Mouse (Mus musculus) pancreas, adult 10 weeks (tissue): ENCODE results near the gene Hpca. TPM values are rescaled to one million over a fixed set of nuclear protein-coding genes. Genes with fewer than 3 reads are reported as not detected.

Experiments
- polyA plus RNA-seq: library from polyadenylated mRNA; stranded (reverse); fragments of 350-450 nt; fragmentation: Illumina TruSeq; extraction: RNeasy Lipid Tissue Mini Kit (QIAGEN cat#74804); gene quantifications from one replicate; pipeline ENCODE4 v1.2.3, GENCODE M21; 2015; ENCODE audit warnings: low read depth, low replicate concordance; ENCODE audit not compliant: insufficient read depth

Gene Hpca
- polyA plus RNA-seq = not detected

DNA sequence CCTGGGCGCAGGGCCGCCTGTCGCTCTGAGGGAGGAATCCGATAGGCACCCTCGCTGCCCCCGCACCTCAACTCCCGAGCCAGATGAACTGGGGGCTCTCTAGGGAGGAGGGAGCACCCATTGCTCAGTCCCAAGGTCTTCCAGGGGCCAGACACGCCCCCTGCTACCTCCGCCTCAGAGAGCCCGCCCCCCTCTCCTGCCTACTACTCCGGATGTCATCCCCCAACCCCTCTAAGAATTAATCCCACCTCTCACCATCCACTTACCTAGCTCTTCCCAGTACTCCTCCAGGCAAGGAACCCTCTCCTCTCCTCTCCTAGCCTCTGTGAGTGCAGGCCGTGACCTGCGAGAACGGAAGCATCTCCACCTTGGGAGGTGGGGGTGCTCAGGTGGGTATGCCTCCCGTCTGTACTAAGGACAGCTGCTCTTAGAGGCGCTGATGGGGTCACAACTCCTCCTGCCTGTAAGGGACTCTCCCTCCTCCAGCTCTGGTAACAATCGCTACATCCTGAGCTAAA lies at the start of gene Hpca:
Gene Hpca, minus strand, starts transcription at position 468 of the 518 bp plus-strand sequence.

DNA sequence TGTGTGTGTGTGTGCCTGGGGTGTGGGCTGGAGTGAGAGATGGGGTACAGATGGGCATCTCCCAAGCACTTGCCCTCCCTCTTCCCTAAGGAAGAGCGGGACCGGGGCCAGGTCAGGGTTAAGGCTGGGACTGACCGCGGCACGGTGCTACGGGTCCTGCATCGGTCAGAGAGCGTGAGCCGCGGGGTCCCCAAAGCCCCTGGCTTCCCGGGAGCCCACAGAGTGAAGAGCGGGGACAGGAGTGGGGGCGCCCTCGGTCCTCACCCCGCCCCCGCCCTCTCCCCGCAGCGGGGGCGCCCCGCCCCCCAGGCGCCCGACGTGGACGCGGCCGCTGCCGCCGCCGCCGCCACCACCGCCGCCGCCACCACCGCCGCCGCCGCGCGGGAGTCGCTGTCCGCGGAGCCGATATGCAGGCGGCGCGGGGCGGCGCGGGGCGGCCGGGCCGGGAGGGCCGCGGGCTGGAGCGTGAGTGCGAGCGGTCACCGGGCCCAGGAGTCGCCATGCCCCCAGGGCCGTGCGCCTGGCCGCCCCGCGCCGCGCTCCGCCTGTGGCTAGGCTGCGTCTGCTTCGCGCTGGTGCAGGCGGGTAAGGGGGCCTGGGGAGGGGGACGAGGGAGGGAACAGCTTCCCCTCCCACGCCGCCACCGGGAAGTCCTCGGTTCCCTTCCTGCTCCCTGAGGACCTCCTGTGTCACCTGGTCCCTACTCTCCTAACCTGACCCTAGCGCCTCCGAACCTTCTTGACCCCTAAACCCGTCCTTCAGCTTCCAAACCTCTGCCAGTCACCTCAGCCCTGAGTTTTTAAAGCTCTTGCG lies 14.9 kb upstream of the Hpca start, which contains the start of gene Fndc5:
Gene Fndc5, plus strand, starts transcription at position 421 of the 813 bp plus-strand sequence.

GRCm38 (mm10) chr4:129105356-129105755 lies 16.5 kb downstream of the Hpca start, which contains the start of gene Tmem54:
Gene Tmem54 (plus strand): TSS chr4:129105548.

Other genes starting within 250 kb of the Hpca start
- 0.90 TPM for gene Trim62, start 238.5 kb downstream of the Hpca start, polyA plus RNA-seq
- 1.6 TPM for gene Azin2, start 159.6 kb downstream of the Hpca start, polyA plus RNA-seq
- 30.6 TPM for gene Ak2, start 130.1 kb downstream of the Hpca start, polyA plus RNA-seq
- gene Rnf19b, start 63.8 kb downstream of the Hpca start, polyA plus RNA-seq = 5.2 TPM
- not detected for gene Tmem54, start 16.5 kb downstream of the Hpca start, polyA plus RNA-seq
- not detected for gene Fndc5, start 15.0 kb upstream of the Hpca start, polyA plus RNA-seq
- gene S100pbp, start 67.7 kb upstream of the Hpca start, polyA plus RNA-seq = 4.6 TPM
- 18.5 TPM for gene Yars, start 67.7 kb upstream of the Hpca start, polyA plus RNA-seq
- 6.5 TPM for gene C77080, start 139.4 kb upstream of the Hpca start, polyA plus RNA-seq
- gene Sync, start 165.6 kb upstream of the Hpca start, polyA plus RNA-seq = 0.41 TPM
- 12.0 TPM for gene Rbbp4, start 213.3 kb upstream of the Hpca start, polyA plus RNA-seq
- 5.0 TPM for gene Zbtb8os, start 213.7 kb upstream of the Hpca start, polyA plus RNA-seq